ENCODE assay signal across 12 mouse cellular contexts in genomic region chr3:133234821-133235295, GRCm38 (mm10). TPM values are rescaled to one million over a fixed set of nuclear protein-coding genes. Genes with fewer than 3 reads are reported as not detected.
DNase-seq lines count a peak whose midpoint lies in the region; ATAC-seq and TF ChIP-seq lines count a peak whose summit lies in the region.
"Had no signal": no experiment of that assay in that cellular context is flagged by ENCODE, and none has a peak within 500 bp of the region (broad histone marks: within the 10 kb centered on the region; RNA-seq: fewer than 3 reads in every experiment).

TSS of gene Arhgef38 (minus strand) at chr3:133234949.

- 36% methylated on average over 12 of the region's 12 CpGs for WGBS in lung, embryonic 15.5 days

- H3K9me3 ChIP-seq in E14TG2a.4 (ENCODE audit: low read length): no peaks in the 10 kb centered on the region
- no peaks in the 10 kb centered on the region for H3K9me3 ChIP-seq in lung, embryonic 15.5 days

- peak within 1 kb of the TSS; percentile 34 for H3K4me2 ChIP-seq in lung, embryonic 15.5 days

- peaks cover 8% of the 10 kb centered on the region; the same call in 1 of the 2 replicates for H3K4me1 ChIP-seq in E14TG2a.4 (replicated peaks; ENCODE audit: low read depth, low read length)
- no peaks in the 10 kb centered on the region for H3K4me1 ChIP-seq in lung, embryonic 15.5 days

- no peaks in the 10 kb centered on the region for H3K36me3 ChIP-seq in E14TG2a.4 (ENCODE audit: insufficient read depth, low read length)
- H3K36me3 ChIP-seq in lung, embryonic 15.5 days: no peaks in the 10 kb centered on the region

- H3K4me3 ChIP-seq in E14TG2a.4 (replicated peaks; ENCODE audit: low read length): peak within 1 kb of the TSS; percentile 51
- H3K4me3 ChIP-seq in lung, embryonic 15.5 days: peak within 1 kb of the TSS; percentile 18
- H3K4me3 ChIP-seq: gastrocnemius, adult 2 months had no signal

- peak; percentile 39 for DNase-seq in A20 (ENCODE audit: low read depth, low spot score)
- peak; percentile 68 to 84 for DNase-seq in kidney, adult 8-10 months
- DNase-seq in cerebellum, adult 11 months: no peak
- DNase-seq in frontal cortex, adult 2 months (ENCODE audit: extremely low spot score in 1 of 2, low spot score in 1 of 2): no peak
- DNase-seq in MN1 (ENCODE audit: low spot score): no peak
- DNase-seq in left cerebral cortex, adult 8-10 months (ENCODE audit: low spot score in 2 of 2): no peak
- DNase-seq: gastrocnemius, adult 2 months; heart, postnatal 36 days had no signal

- no peaks in the 10 kb centered on the region; the same call in 1 of the 2 replicates for H3K27me3 ChIP-seq in E14TG2a.4 (ENCODE audit: insufficient read depth, low read length)
- H3K27me3 ChIP-seq in lung, embryonic 15.5 days: no peaks in the 10 kb centered on the region

- no peak for TF ChIP-seq CTCF in E14TG2a.4 (conservative IDR thresholded peaks at IDR 0.05; ENCODE audit: low read length)

- ATAC-seq in lung, embryonic 15.5 days (ENCODE audit: borderline replicate concordance, extremely low read depth, low FRiP score, low TSS enrichment): peak; percentile 86
- ATAC-seq: Patski had no signal

- no peak within 1 kb of the TSS for H3K9ac ChIP-seq in lung, embryonic 15.5 days

- H3K27ac ChIP-seq in lung, embryonic 15.5 days: 0 out of 2 replicates have a peak within 1 kb of the TSS, but pooled peaks have one; percentile 3
- H3K27ac ChIP-seq: gastrocnemius, adult 2 months; macrophage had no signal

RNA-seq across cellular contexts. Expression of gene Arhgef38, which starts in this region (rescaled TPM):
- polyA plus RNA-seq in lung, embryonic 15.5 days (2015; fragmentation: Nextera tagmentation; extraction: Ambion mirVana): 1.1 and 1.4 TPM in 2 replicates
- 0.13 TPM in 1 of 2 replicates, not detected in the other for polyA plus RNA-seq in frontal cortex, adult 2 months (2012; rRNA removed)
- under 1 TPM in 2 of 4 experiments, not detected in 2; 0.09 to 0.51 TPM for total RNA-seq in left cerebral cortex, adult 8-10 months (2022)
- total RNA-seq: gastrocnemius, adult 2 months; heart, postnatal 36 days had no signal
- polyA plus RNA-seq: macrophage had no signal

Comparison
In these comparisons a context has a peak if more than half of its experiments do, and no peak if none do; other contexts are left out.
1. DNase-seq: peak in A20 (single experiment) and kidney, adult 8-10 months (2 of 2); none in cerebellum, adult 11 months (single experiment), frontal cortex, adult 2 months (0 of 2), MN1 (single experiment) and left cerebral cortex, adult 8-10 months (0 of 2).